Mouse (Mus musculus): ENCODE results near the gene Creb5. TPM values are rescaled to one million over a fixed set of nuclear protein-coding genes. Genes with fewer than 3 reads are reported as not detected.

The Creb5 gene
- 1 to 10 TPM; 1.5 to 4.4 TPM for total RNA-seq (2023)

GRCm38 (mm10) chr6:53287038-53287561 is at the start of gene Creb5:
Creb5 (plus strand) TSS chr6:53287270.

Other genes with a start within 250 kb of the Creb5 start
- 1 to 10 TPM in 1 of 2 experiments, under 1 TPM in 1; 0.85 to 2.0 TPM for gene Jazf1, start 218.6 kb upstream of the Creb5 start, total RNA-seq (2023)

Data from monocyte, adult 59 days (primary cell).